Mouse (Mus musculus): ENCODE results near the gene Camk1d. TPM values are rescaled to one million over a fixed set of nuclear protein-coding genes. Genes with fewer than 3 reads are reported as not detected.
"Not testable (repeated sequence)": the region's sequence is repeated elsewhere in the genome, so short reads cannot be mapped to it uniquely, and the experiment has no call there.

The Camk1d gene
- total and polyA plus RNA-seq, 3 experiments: 2.6 to 10.8 (median 6.8) TPM

- TF ChIP-seq GATA2 (IDR thresholded peaks at IDR 0.05; ENCODE audit: borderline replicate concordance, low read depth, low read length) (no peak), POLR2AphosphoS5 (IDR thresholded peaks at IDR 0.05; ENCODE audit: insufficient replicate concordance, low read depth, low read length) (no peak), GATA1 (IDR thresholded peaks at IDR 0.05; ENCODE audit: borderline replicate concordance, low read length) (no peak), CTCF (IDR thresholded peaks at IDR 0.05; ENCODE audit: low read depth, low read length) (no peak), TAL1 (conservative IDR thresholded peaks at IDR 0.05; ENCODE audit: low read depth, low read length) (no peak)
- no peaks in the 10 kb centered on the region for H3K27me3 ChIP-seq (ENCODE audit: insufficient read depth, low read length)
- DNase-seq (ENCODE audit: low spot score) (no peak), ATAC-seq (ENCODE audit: extremely low read depth, insufficient number of reproducible peaks, low FRiP score, poor library complexity, severe bottlenecking) (no peak)
- H3K4me3 ChIP-seq (ENCODE audit: low read depth, low read length): no peak overlapping the region
- H3K36me3 ChIP-seq (replicated peaks): no peaks in the 10 kb centered on the region
- peaks cover 59% of the 10 kb centered on the region for H3K4me1 ChIP-seq (ENCODE audit: insufficient read depth, low read depth, low read length)
- no peaks in the 10 kb centered on the region for H3K9me3 ChIP-seq (replicated peaks)
Observed at GRCm38 (mm10) chr2:5610521-5610920, 103.8 kb downstream of the Camk1d start.

- ATAC-seq (ENCODE audit: extremely low read depth, insufficient number of reproducible peaks, low FRiP score, poor library complexity, severe bottlenecking) (no peak), DNase-seq (ENCODE audit: low spot score) (no peak)
- Histone ChIP-seq H3K4me1 (ENCODE audit: insufficient read depth, low read depth, low read length) (peaks cover 36% of the 10 kb centered on the region), H3K4me3 (ENCODE audit: low read depth, low read length) (no peak overlapping the region), H3K36me3 (replicated peaks) (no peaks in the 10 kb centered on the region), H3K27me3 (ENCODE audit: insufficient read depth, low read length) (0 out of 2 replicates have a peak, but pooled peaks cover 3% of the 10 kb centered on the region), H3K9me3 (replicated peaks) (no peaks in the 10 kb centered on the region)
- TF ChIP-seq TAL1 (conservative IDR thresholded peaks at IDR 0.05; ENCODE audit: low read depth, low read length) (no peak), GATA1 (IDR thresholded peaks at IDR 0.05; ENCODE audit: borderline replicate concordance, low read length) (no peak), POLR2AphosphoS5 (IDR thresholded peaks at IDR 0.05; ENCODE audit: insufficient replicate concordance, low read depth, low read length) (no peak), CTCF (IDR thresholded peaks at IDR 0.05; ENCODE audit: low read depth, low read length) (no peak), GATA2 (IDR thresholded peaks at IDR 0.05; ENCODE audit: borderline replicate concordance, low read depth, low read length) (no peak)
Observed at GRCm38 (mm10) chr2:5607920-5608841, 106.1 kb downstream of the Camk1d start.

- Histone ChIP-seq H3K36me3 (replicated peaks) (no peaks in the 10 kb centered on the region), H3K27me3 (ENCODE audit: insufficient read depth, low read length) (peaks cover 3% of the 10 kb centered on the region; the same call in 1 of the 2 replicates), H3K9me3 (replicated peaks) (no peaks in the 10 kb centered on the region), H3K4me3 (ENCODE audit: low read depth, low read length) (no peak overlapping the region), H3K4me1 (ENCODE audit: insufficient read depth, low read depth, low read length) (peaks cover 28% of the 10 kb centered on the region)
- DNase-seq (ENCODE audit: low spot score) (no peak), ATAC-seq (ENCODE audit: extremely low read depth, insufficient number of reproducible peaks, low FRiP score, poor library complexity, severe bottlenecking) (peak; percentile 24; the same call in 1 of the 2 replicates)
- no peak for TF ChIP-seq GATA1 (IDR thresholded peaks at IDR 0.05; ENCODE audit: borderline replicate concordance, low read length)
- TF ChIP-seq CTCF (IDR thresholded peaks at IDR 0.05; ENCODE audit: low read depth, low read length): no peak
- no peak for TF ChIP-seq GATA2 (IDR thresholded peaks at IDR 0.05; ENCODE audit: borderline replicate concordance, low read depth, low read length)
- TF ChIP-seq POLR2AphosphoS5 (IDR thresholded peaks at IDR 0.05; ENCODE audit: insufficient replicate concordance, low read depth, low read length): no peak
- TF ChIP-seq TAL1 (conservative IDR thresholded peaks at IDR 0.05; ENCODE audit: low read depth, low read length): no peak
Observed at GRCm38 (mm10) chr2:5605849-5606248, 108.5 kb downstream of the Camk1d start.

GRCm38 (mm10) chr2:5602044-5602443, 112.3 kb downstream of the Camk1d start:
- Histone ChIP-seq H3K36me3 (replicated peaks) (no peaks in the 10 kb centered on the region), H3K4me1 (ENCODE audit: insufficient read depth, low read depth, low read length) (peaks cover 31% of the 10 kb centered on the region), H3K4me3 (ENCODE audit: low read depth, low read length) (no peak overlapping the region), H3K9me3 (replicated peaks) (no peaks in the 10 kb centered on the region), H3K27me3 (ENCODE audit: insufficient read depth, low read length) (peaks cover 14% of the 10 kb centered on the region)
- TF ChIP-seq GATA1 (IDR thresholded peaks at IDR 0.05; ENCODE audit: borderline replicate concordance, low read length): no peak
- TF ChIP-seq GATA2 (IDR thresholded peaks at IDR 0.05; ENCODE audit: borderline replicate concordance, low read depth, low read length): no peak
- TF ChIP-seq TAL1 (conservative IDR thresholded peaks at IDR 0.05; ENCODE audit: low read depth, low read length): no peak
- TF ChIP-seq POLR2AphosphoS5 (IDR thresholded peaks at IDR 0.05; ENCODE audit: insufficient replicate concordance, low read depth, low read length): no peak
- no peak for TF ChIP-seq CTCF (IDR thresholded peaks at IDR 0.05; ENCODE audit: low read depth, low read length)
- ATAC-seq (ENCODE audit: extremely low read depth, insufficient number of reproducible peaks, low FRiP score, poor library complexity, severe bottlenecking) (no peak), DNase-seq (ENCODE audit: low spot score) (no peak)

GRCm38 (mm10) chr2:5601243-5601642, 113.1 kb downstream of the Camk1d start:
- not testable (repeated sequence) for ATAC-seq (ENCODE audit: extremely low read depth, insufficient number of reproducible peaks, low FRiP score, poor library complexity, severe bottlenecking); H3K4me3 ChIP-seq (ENCODE audit: low read depth, low read length); H3K36me3 ChIP-seq (replicated peaks); H3K9me3 ChIP-seq (replicated peaks); DNase-seq (ENCODE audit: low spot score)
- Histone ChIP-seq H3K27me3 (ENCODE audit: insufficient read depth, low read length) (peaks cover 17% of the 10 kb centered on the region), H3K4me1 (ENCODE audit: insufficient read depth, low read depth, low read length) (peaks cover 35% of the 10 kb centered on the region)

- no peak for DNase-seq (ENCODE audit: low spot score)
- H3K4me3 ChIP-seq (ENCODE audit: low read depth, low read length): no peak overlapping the region
- no peak for ATAC-seq (ENCODE audit: extremely low read depth, insufficient number of reproducible peaks, low FRiP score, poor library complexity, severe bottlenecking)
- no peak for TF ChIP-seq CTCF (IDR thresholded peaks at IDR 0.05; ENCODE audit: low read depth, low read length)
- no peak for TF ChIP-seq GATA2 (IDR thresholded peaks at IDR 0.05; ENCODE audit: borderline replicate concordance, low read depth, low read length)
- no peak for TF ChIP-seq POLR2AphosphoS5 (IDR thresholded peaks at IDR 0.05; ENCODE audit: insufficient replicate concordance, low read depth, low read length)
- TF ChIP-seq TAL1 (conservative IDR thresholded peaks at IDR 0.05; ENCODE audit: low read depth, low read length): no peak
- H3K27me3 ChIP-seq (ENCODE audit: insufficient read depth, low read length): peaks cover 17% of the 10 kb centered on the region
- H3K4me1 ChIP-seq (ENCODE audit: insufficient read depth, low read depth, low read length): peaks cover 28% of the 10 kb centered on the region
- H3K36me3 ChIP-seq (replicated peaks): no peaks in the 10 kb centered on the region
- no peaks in the 10 kb centered on the region for H3K9me3 ChIP-seq (replicated peaks)
Observed at GRCm38 (mm10) chr2:5600183-5600962, 113.9 kb downstream of the Camk1d start.
